Mouse (Mus musculus) lung, postnatal 0 days (tissue): ENCODE data around the gene Scaf11.

Experiments used
- CTCF ChIP-seq: IDR thresholded peaks from 2 replicates; pipeline ENCODE4 v1.5.1; 2016; ENCODE audit warnings: antibody characterized with exemption, mild to moderate bottlenecking
- EP300 ChIP-seq: IDR thresholded peaks from 2 replicates; pipeline ENCODE4 v1.6.1; 2016; ENCODE audit warnings: antibody characterized with exemption, mild to moderate bottlenecking, control low read depth

- TF ChIP-seq EP300: no peak
- TF ChIP-seq CTCF: no peak
These were observed 2.0 kb upstream of the Scaf11 start for GRCm38 (mm10) chr15:96462611-96463010.
